Mouse (Mus musculus) stomach, embryonic 14.5 days (tissue): ENCODE measurements around the gene Insrr. TPM values are rescaled to one million over a fixed set of nuclear protein-coding genes. Genes with fewer than 3 reads are reported as not detected.

Source experiments
- polyA plus RNA-seq: library from polyadenylated mRNA; unstranded; fragments of >200 nt; fragmentation: Nextera tagmentation; extraction: Ambion mirVana; gene quantifications from 2 replicates; pipeline ENCODE4 v1.2.1, GENCODE M21; 2014

Insrr gene
- polyA plus RNA-seq, 1 experiment from 2014 or later = 0.20 TPM

Other genes with a start within 250 kb of the Insrr start
- 17.5 and 18.6 TPM in 2 replicates for gene Arhgef11, start 179.4 kb upstream of the Insrr start, polyA plus RNA-seq
- gene Lrrc71, start 48.3 kb upstream of the Insrr start, polyA plus RNA-seq = 0.69 and 1.2 TPM in 2 replicates
- gene Ntrk1, start 1.8 kb upstream of the Insrr start, polyA plus RNA-seq = 0.88 and 0.97 TPM in 2 replicates
- gene Pear1, start 27.4 kb downstream of the Insrr start, polyA plus RNA-seq = 25.4 and 28.3 TPM in 2 replicates
- 0.17 TPM in 1 of 2 replicates, not detected in the other for gene Sh2d2a, start 49.8 kb downstream of the Insrr start, polyA plus RNA-seq
- gene Prcc, start 88.7 kb downstream of the Insrr start, polyA plus RNA-seq = 12.9 and 14.1 TPM in 2 replicates
- gene Hdgf, start 109.4 kb downstream of the Insrr start, polyA plus RNA-seq = 119 and 135 TPM in 2 replicates
- 73.5 and 75.5 TPM in 2 replicates for gene Mrpl24, start 122.6 kb downstream of the Insrr start, polyA plus RNA-seq
- 31.9 and 35.4 TPM in 2 replicates for gene Isg20l2, start 133.4 kb downstream of the Insrr start, polyA plus RNA-seq
- 17.9 and 20.0 TPM in 2 replicates for gene Rrnad1, start 133.8 kb downstream of the Insrr start, polyA plus RNA-seq
- 30.7 and 44.1 TPM in 2 replicates for gene Crabp2, start 151.7 kb downstream of the Insrr start, polyA plus RNA-seq
- 10.5 and 10.6 TPM in 2 replicates for gene Nes, start 174.1 kb downstream of the Insrr start, polyA plus RNA-seq
- 0.10 and 0.27 TPM in 2 replicates for gene Bcan, start 203.3 kb downstream of the Insrr start, polyA plus RNA-seq
- 0.26 TPM in 1 of 2 replicates, not detected in the other for gene Hapln2, start 230.6 kb downstream of the Insrr start, polyA plus RNA-seq
- gene Gpatch4, start 246.2 kb downstream of the Insrr start, polyA plus RNA-seq = 33.7 and 36.0 TPM in 2 replicates